Mouse (Mus musculus) gonadal fat pad, adult 2 months (tissue): ENCODE data around the gene Gcm1. TPM values are rescaled to one million over a fixed set of nuclear protein-coding genes. Genes with fewer than 3 reads are reported as not detected.

ENCODE experiments used
- DNase-seq: peaks from one replicate; pipeline ENCODE4 v3.0.0-alpha.2; 2012; ENCODE audit warnings: low read depth
- polyA plus RNA-seq: library from polyadenylated mRNA; depleted of rRNA; stranded (reverse); fragments of >200 nt; gene quantifications from 2 replicates; pipeline ENCODE4 v1.2.3, GENCODE M21; 2012; rRNA removed

Gene Gcm1
- polyA plus RNA-seq = not detected in 2 replicates

DNA sequence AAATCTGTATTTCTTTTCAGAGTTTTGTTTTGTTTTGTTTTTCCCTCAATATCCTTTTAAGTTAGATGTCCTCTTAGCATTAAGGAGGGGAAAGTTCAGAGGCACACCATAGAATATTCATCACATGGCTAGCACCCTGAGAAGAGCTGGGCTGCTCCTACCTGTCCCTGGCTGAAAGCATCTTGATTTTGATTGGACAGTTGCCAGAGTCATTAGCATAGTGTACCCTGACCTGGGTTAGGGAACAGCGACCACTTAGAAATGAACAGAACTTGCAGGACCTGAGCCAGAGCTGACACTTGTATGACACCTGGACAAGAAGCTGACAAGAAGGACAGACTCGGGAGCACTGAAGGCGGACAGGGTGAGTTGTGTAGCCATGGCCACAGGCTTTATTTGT is at the start of gene Gcm1:
Gene Gcm1 (plus strand): TSS at position 248 of the 400 bp plus-strand sequence.
- DNase-seq = no peak

DNA sequence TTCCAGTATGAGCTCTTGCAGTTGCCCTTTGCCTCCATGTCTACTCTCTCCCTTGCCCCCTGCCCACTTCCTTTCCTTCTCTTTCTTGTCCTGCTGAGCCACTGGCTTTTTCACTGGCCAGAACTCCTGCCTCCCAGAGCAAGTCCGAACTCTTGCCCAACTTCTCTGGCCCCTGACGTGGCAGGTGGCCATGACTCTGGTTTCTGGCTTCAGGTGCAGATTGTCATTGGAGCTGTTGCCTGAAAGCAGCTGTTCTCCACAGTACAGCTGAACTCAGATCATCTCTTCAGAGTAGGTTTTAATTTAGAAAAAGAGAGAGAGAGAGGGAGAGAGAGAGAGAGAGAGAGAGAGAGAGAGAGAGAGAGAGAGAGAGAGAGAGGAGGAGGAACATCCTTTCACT is 48.4 kb upstream of the Gcm1 start:
- DNase-seq = no peak

DNA sequence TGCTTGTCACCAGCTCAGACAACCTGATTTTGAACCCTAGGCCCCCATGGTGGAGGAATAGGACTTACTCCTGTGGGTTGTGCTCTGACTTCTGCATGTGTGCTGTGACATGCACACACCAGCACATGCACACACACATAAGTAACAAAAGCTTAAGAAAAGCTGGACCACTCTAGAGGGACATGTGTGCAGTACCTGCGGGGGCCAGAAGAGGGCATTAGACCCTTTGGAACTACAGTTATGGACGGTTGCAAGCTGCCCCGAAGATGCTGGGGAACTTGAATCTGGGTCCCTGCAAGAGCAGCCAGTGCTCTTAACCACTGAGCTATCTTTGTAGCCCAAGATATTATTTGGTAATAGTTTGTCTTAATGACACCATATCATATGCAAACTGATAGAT is 46.2 kb upstream of the Gcm1 start:
- DNase-seq = no peak

DNA sequence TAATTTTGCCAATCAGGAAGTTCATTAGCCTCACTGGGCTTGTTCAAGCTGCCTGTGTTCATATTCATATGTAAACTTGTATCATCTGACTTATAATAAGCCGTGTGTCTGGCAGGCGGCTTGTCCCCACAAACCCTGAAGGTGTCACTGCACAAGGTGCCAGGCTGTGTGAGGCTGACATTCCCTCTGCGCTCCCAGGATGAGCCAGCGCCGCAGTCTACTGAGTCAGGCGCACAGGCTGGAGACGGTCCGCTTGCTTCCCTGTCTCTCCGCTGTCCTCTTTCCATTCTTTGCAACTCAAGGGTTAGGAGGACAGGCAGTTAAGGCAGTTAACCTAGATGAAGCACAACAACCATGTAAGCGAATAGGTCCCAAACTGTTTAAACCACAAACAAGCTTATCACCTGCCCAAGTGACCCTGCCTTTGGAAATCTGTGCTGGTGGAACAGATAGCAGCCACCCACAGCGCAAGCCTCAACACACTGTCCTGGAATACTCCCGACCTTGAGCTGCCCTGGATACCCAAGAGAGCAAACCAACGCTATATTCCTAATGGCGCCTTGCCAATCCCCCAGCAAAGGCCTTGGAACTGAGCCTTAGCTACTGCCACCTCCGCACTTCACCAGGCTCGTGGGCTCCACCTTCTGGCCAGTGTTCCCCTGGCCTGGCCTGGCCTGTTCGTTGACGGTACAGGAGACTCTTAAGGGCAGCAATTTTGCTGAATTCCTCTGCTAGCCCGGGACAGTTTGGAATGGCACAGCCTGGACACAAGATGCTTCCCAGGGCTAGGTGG is 45.3 kb upstream of the Gcm1 start:
- no peak for DNase-seq

DNA sequence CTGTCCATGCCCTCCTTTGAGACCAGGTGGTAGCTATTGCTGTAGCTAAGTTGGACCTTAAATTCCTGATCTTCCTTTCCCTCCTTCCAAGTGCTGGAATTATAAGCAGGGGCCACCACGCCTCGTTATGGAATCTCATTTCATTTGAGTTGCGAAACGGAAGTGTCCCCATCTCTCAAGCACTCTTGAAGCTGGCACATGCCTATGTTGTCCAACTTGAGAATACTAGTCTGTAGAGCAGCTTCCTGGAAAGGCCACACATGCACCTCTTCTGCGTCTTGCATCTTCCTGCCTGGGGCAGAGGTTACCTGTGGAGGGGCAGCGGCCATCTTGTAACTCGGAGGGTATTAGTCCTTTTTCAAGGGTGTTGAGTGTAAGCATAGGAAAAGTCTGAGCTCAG is 42.3 kb upstream of the Gcm1 start:
- no peak for DNase-seq

DNA sequence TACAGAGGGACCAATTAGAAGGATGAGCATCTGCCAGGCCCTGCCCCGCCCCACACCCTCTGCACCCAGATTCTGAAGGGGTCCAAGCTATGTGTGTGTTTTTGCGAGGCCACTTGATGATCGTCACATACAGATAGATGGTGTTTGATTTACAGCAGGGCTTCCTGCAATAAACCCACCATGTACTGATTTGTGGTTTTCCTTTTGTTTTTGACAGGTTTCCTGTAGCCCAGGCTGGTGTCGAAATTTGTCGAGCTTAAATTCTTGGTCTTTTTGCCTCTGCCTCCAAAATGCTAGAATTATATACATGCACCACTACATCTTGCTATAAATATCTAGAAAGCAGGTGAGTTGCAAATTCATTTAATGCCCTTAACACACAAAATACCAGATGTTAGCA is 41.5 kb upstream of the Gcm1 start:
- DNase-seq = no peak

DNA sequence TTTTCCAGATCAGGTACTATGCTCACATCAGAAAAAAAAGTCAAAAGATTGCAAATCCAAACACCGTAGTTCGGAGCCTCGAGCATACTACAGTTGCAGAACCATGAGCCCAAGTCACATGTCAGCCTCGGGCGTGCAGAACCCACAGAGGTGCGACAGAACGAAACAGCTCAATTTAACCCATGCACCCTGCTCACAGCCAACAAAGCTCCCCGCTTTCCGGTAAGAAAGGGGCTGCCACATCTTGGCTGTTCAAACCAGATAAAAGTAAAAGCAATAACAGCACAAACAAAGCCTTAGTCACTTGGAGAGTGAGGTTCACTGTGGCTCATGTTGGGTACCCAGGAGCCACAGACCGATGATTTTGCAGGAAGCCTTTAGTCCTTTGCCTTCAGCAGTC is 41.0 kb upstream of the Gcm1 start:
- DNase-seq = no peak

DNA sequence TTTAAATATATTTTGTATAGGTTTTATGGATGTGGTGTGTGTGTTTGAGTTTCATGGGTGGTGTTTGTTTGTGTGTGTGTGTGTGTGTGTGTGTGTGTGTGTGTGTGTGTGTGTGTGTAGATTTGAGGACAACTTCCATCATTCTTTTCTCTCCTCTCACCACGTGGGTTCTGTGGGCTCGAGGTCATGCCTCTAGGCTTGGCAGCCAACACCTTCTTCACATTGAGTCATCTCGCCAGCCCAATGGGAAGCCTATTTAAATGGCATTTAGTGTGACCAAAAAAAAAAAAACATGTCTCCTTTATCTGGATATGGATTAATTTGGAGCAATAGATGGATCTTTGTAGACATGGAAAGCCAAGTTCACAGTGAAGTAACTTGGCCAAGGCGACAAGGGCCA is 39.7 kb upstream of the Gcm1 start:
- DNase-seq = no peak

DNA sequence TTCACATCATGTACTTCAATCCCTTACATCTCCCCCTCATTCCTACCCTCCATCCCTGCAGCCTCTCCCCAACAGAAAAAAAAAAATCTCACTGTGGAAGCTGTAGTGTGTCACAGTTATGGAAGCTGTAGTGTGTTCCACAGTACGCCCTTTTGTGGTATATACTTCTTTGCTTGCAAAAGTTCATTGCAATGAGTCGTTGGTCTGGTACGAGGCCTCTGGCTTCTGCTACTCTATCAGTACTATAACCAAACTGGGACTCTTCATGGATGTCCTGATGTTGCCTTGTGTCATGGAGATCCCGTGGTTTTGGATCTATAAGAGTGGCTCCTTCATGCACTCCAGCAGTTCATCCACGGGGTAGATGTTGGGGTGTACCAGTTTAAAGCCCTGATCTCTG is 39.0 kb upstream of the Gcm1 start:
- DNase-seq = no peak

DNA sequence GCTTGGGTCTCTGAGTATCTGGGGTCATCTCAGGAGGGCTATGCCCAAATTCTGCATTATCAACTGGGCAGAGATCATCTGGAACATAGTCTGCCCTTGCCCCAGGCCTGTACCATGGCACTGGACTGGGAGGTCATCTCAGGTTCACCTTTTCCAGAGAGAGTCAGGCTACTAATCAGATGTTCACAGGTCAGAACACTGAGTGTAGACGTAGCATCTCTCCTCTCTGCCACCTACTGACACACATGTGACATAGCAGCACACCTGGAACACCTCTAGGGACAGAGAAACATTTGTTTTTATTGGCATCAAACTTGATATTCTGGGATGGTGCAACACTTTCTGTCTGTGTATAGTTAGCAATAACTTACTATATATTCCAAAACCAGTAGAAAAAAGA is 37.9 kb upstream of the Gcm1 start:
- peak; percentile 22 for DNase-seq

DNA sequence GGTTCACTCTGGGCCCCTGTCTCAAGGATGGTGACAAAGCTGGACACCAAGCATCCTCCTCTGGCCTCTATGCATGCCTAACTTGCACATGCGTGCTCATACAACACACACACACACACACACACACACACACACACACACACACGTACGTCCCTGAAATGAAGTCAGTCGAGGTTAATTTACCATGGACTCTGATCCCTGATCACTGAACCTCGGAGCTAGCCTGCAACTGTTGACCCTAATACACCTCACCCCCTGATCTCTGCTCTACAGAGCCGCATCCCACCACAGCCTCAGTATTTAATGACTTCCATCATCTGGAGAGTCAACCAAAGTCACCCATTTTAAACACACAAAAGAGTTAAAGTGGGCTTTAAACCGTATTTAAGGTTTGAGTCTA is 35.9 kb upstream of the Gcm1 start:
- DNase-seq = no peak

DNA sequence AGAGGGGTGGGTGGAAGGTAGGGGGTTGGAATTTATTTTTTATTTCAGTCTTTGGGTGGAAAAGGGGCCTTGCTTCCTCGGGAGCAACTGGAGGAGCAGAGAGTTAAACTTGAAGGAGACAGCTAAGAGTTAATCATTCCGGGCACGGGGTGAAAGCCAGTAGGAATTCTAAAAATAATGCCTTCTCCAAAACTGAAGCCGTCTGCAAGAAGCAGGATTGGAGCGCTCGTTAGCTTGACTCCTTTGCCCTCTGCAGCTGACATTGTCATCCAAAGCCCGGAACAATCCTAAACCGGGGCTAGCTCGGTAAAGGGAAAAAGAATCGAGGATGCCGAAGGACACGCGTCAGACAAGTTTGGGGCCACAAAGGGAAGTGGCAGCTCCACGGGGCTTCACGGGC is 35.4 kb upstream of the Gcm1 start:
- DNase-seq = no peak

DNA sequence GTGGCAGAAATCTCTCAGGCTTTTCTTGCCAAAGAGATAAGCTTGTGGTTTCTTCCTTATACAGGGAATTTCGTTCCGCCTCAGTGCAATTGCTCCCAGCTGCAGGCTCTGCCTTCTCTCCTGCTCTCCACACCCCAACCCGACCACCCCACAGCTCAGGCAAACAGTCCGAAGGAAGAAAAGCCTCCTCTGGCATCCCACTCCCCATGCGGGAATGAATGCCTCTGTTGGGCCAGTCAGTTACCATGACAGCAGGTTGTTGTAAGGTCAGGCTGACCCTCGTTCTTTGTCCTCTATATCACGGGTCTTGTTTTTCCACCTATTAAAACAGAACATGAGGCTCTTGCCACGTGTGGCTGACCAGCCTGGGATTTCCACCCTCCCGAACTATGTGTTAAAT is 30.5 kb upstream of the Gcm1 start:
- DNase-seq = no peak

DNA sequence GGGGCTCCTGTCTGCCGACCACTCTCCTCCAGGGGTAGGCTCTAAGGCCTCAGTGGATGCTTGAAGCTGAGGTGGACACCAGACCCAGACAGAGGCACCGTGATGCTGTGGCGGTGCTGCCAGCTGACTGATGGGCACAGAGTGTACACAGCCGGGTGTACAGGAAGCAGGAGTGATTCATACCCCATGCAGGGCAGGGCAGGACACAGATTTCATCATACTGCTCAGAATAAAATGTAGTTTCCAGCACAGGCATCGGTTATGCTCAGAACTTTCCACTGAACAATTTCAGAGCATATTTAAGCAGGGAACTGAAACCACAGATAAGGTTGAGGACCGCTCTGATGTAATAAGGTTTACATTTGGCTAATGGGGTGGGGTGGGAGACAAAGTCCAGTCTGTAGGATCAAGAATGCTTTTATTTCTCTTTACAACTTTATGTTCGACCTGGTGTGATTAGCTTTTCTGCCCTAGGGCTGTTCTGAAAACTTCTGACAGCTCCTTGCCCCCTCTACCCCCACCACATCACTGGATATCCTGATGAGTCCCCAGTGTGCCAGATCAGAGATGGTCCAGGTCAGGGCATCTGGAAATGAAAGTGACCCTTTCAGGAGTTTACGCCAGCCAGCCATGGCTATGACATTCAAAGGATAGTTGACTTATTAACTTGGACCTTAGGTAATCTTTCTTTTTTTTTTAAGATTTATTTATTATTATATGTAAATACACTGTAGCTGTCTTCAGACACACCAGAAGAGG is 29.4 kb upstream of the Gcm1 start:
- DNase-seq = no peak

DNA sequence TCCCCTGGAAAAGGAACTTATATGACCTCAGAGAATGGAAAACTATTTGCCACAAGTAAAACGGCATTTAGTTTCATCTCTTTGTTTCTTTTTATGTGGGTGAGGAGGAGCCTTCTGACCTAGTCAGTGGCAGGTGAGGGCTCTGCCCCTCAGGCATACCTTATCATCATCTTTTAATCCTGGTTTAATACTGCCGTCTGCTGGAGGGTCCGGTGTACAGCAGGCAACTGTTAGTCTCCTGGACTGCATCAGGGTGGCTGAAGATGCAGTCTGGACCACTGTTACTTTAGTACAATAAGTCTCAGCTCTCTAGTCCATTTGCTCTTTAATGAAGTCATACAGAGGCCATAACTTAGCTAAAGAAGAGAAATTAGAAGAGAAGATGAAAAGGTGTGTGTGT is 26.9 kb upstream of the Gcm1 start:
- DNase-seq = no peak

DNA sequence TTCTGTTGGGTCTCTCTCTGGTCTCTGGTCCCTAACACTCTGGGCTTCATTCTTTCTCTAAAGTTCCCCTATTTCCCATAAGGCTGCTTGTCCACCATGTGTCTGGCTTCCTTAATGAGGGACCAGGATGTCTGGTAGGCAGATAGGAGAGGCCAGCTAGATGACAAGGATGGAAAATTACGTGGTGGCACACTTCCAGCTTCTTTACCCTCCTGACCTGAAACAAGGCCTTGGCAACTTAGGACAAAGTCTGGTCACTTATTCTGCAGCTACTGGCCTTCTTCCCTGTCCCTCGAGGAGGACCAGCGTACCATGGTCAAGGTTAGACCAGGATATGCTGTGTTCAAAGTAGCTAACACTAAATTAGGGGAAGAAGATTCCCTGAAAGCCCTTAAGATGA is 24.6 kb upstream of the Gcm1 start:
- DNase-seq = no peak

DNA sequence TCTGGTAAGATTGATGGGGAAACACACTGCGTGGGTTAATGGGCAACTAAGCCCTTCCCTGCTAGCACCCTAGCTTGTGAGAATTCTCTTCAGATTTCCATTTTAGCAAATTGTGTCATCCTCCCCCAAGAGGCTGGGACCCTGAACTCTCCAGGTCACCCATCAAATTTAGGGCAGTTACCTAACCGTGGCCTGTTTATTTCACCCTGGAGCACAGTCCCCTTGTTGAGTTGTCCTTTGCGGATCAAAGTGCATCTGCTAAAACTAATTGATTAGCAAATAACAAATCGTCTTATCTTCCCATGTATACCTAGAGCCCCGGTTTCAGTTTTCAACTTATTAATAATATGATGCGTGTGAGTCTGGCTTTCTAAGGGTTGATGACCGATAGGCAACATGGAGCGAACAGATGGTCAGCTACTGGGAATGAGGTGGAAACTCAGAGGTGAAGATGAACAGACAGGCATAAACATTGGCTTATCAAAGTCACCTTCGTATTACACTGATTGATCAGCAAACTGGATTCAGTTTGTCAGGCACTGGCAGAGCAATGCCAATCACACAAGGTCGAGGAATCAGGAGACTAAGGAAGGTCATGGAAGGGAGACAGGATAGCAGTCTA is 20.8 kb upstream of the Gcm1 start:
- DNase-seq = no peak

DNA sequence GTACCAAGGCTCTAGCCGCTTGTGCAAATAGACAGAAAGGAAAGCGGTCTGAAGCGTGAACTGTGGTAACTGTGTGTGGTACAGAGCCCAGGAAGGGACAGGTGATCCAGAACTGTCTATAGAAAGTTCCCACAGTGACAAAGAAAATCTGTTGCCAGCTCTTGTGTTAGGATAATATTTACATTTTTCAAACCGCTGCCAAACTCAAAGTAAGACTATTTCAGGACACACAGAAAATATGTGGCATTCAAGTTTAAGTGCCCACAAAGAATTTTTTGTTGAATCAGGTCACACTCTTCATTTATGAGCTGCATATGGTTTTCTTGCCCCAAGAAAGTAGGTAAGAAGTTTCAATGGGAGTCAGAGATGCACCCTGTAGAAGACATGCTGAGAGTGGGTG is 18.8 kb upstream of the Gcm1 start:
- no peak for DNase-seq

DNA sequence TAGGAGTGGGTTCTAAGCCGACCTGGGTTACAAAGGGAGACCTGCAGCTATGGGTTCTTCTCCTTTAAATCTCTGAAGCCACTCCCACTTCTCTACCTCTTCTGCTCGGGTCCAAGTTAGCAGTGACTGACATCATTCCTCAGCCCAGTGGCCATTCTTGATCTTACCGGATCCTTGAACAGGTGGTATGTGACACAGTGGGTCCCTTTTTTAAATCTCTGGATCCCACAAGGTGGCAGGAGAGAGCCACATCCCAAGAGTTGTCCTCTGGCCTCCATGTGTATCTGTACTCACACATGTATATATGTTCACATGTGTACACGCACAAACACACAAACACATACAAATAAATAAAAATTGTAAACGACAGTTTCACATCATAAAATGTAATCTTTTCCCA is 16.4 kb upstream of the Gcm1 start:
- DNase-seq = no peak

DNA sequence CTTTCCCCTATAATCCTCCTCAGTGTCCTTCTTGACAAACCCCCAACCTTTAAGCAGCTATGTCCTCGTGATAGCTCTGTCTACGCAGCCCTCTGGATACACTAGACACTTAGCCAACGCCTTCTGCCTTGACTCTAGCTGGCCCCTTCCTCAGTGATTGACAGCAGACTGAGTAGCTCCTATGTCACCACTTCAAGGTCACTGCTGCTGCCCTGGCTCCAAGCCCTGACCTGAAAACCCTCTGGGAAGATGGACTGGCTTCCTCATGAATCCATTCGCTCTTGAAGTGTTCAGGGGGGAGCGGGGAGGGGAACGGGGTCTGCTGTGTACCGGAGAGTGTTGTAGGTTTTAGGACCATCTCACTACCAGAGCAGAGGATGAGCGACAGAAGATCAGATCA is 15.9 kb upstream of the Gcm1 start:
- DNase-seq = no peak

DNA sequence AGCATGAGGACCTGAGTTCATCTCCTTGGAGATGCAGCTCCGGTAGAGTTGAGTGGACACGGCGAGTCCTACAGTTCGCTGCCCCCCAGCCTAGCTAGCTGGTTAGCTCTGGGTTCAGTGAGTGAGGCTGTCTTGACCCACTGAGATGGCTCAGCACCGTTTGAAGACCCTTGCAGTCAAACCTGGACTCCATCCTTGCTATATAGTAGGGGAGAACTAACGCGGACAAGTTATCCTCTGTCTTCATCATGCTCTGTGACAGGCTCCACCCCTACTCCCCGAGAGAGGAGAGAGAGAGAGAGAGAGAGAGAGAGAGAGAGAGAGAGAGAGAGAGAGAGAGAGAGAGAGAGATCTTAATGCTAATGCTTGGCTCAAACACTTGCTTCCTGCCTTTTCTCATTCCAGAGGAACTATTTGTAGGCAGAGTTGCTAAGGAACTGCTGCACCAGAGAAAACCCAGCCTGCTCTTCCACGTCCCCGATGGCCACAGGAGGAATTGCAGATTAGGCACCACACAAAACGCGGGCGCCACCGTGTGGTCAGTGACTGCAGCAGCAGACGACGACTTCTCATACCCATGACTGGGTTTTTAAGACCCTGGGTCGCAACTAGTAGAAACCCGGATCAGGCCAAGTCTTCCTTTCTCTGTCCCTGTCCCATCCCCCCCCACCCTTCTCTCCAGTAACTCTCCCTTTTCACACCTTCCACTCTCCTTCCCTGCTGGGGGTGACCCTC is 12.8 kb upstream of the Gcm1 start:
- no peak for DNase-seq

DNA sequence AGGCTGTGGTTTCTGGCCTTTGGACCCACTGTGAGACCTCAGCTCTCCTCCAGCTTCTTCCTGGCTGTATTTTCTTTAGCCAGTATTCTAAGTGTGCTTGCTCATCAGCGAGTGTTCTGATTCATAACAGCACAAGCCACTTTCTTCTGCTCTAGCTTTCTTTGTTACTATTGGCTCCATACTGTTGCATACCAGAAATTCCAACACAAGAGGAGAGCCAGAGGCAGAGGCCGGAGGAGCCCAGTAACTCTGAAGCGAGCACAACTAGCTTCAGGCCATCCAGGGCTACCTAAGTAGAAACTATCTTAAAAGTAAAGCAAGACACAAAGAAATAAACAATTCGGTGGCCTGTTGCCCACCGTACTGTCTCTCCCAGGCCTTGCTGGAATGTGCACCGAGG is 6.6 kb upstream of the Gcm1 start:
- no peak for DNase-seq
